Mouse (Mus musculus) right cerebral cortex, adult 18-20 months (tissue): ENCODE measurements around the gene Tspan4.
A peak's percentile ranks its signal among the peaks of the same experiment; 100 is the strongest.

ENCODE experiments used
- DNase-seq: peaks from one replicate; pipeline ENCODE4 v3.0.0; 2022; ENCODE audit warnings: mixed read lengths

Tspan4 gene

GRCm38 (mm10) chr7:141510196-141510595, 35.2 kb downstream of the Tspan4 start:
- no peak for DNase-seq

DNA sequence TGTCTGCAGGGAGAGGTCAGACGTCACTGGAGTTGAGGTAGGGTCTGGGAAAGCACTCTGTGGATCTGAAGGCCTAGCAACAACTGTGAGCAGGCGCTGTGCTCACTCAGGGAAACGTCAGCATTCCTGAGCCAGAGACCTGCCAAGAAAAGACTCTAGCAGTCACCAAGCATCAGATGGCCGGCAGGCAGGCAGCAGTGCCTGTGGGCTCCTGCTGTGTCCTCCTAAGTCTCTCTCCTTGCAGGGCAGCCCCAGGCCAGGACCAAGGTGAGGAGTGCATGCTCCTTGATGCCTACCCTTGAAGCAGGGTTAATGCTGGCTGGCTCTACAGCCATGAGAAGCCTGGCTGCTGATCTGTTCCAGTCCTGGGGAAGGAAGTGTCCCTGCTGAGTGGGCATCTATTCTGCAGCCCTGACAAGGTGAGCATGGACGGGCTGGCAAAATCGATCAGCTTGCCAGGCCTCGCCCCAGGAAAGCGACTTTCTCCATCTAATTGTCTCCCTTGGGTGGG, 35.7 kb downstream of the Tspan4 start:
- DNase-seq, result no peak

DNA sequence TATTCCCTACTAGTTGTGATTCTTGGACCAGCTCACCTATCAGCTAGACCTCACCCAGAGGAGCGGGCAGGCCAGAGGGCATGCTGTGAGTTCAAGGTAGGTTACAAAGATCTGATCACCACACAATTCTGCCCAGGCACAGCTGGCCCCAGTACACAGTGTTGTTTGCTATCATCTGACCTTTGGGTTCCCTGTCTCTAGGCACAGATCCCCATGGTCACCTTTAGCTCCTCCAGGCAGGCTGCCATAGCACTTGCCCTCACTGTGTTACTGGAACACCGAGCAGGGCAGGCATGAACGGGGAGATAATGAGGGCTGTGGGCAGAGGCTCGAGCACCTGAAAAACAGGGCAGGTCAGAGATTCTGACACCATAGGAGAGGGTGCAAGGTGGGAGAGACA, 42.6 kb downstream of the Tspan4 start:
- DNase-seq, result no peak

DNA sequence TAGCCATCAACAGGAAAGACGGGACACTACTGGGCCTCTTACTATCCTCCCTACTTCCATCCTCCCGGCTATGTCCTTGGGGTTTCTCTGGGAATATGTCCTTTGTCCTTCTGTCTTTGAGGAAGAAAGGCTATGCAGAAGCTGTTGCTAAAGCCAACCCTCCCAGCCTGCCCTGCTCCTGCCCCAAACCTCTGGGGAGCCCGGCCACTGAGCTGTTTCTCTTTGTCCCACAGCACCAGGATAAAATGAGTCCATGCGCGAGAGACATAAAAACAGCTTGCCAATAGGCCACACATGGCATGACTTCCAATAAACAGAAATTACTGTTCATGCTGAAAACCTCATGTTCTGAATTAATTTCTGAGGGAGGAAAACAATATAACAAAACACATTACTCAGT, 43.3 kb downstream of the Tspan4 start:
- DNase-seq, result no peak

GRCm38 (mm10) chr7:141518926-141519325, 43.9 kb downstream of the Tspan4 start:
- no peak for DNase-seq

- DNase-seq, result no peak
These were observed 44.8 kb downstream of the Tspan4 start for GRCm38 (mm10) chr7:141519795-141520194.

DNA sequence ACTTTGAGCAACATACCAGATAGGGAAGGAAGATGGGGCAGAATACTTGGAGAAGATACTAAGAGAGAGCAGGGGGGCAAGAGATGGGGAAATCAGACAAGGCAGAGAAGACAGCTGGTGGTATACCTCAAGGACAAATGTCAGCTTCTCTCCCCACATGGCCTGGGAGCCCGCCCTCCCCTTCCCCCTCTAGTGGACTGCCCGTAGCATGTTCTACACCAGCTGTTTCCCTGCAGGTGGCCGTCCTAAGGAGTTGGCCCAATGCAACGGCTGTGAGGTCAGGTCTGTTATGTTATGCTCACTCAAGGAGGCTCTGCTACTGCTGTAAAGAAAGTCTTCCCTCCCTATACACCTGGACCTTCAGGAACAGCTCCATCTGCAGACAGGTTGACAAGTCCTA, 48.0 kb downstream of the Tspan4 start:
- DNase-seq, result no peak

GRCm38 (mm10) chr7:141524271-141524670, 49.2 kb downstream of the Tspan4 start:
- no peak for DNase-seq

GRCm38 (mm10) chr7:141524760-141525579, 49.9 kb downstream of the Tspan4 start:
- peak; percentile 73 for DNase-seq

GRCm38 (mm10) chr7:141525580-141525925, 50.5 kb downstream of the Tspan4 start:
- no peak for DNase-seq

- DNase-seq, result no peak
These were observed 60.5 kb downstream of the Tspan4 start for GRCm38 (mm10) chr7:141535570-141535969.

- DNase-seq, result no peak
These were observed 64.0 kb downstream of the Tspan4 start for GRCm38 (mm10) chr7:141538852-141539555.

- DNase-seq, result peak; percentile 97
These were observed 64.7 kb downstream of the Tspan4 start, which contains the start of gene Chid1 for GRCm38 (mm10) chr7:141539556-141540311. Gene Chid1 (minus strand): TSS chr7:141539857.

DNA sequence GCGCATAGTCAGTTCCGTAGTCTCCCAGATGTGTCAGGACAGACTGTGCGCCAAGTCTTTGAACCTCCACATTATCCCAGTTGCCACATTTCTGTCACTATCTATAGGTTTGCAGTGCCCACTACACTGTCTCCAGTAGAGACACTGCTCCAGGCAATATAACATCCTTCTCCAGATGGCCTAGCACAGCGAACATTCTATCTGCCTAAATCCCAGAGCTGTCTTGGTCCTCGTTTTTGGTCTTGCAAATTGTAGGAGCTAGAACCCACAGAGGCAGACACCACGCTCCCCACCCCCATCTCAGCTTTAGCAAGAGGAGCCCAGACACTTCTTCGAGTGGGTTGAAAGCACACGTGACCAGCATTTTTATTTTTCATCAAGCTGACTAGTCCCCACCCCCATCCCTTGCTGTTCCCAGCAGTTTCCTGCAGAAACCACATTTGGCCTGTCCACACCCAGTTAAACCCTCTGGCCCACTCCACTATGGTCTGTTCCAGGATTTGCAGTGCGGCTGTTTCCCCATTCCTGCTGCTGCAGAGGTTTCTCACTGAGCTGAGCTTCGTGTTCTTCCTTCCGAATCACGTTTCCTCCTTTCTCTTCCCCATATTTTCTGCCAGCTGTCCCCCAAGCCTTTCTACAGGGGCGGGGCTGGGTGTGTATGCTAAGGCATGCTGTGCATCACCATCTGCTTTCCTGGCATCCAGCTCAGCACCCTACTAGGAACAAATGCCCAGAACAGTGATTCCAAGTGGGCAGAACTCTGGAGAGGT, 65.5 kb downstream of the Tspan4 start:
- peak; percentile 88 for DNase-seq

DNA sequence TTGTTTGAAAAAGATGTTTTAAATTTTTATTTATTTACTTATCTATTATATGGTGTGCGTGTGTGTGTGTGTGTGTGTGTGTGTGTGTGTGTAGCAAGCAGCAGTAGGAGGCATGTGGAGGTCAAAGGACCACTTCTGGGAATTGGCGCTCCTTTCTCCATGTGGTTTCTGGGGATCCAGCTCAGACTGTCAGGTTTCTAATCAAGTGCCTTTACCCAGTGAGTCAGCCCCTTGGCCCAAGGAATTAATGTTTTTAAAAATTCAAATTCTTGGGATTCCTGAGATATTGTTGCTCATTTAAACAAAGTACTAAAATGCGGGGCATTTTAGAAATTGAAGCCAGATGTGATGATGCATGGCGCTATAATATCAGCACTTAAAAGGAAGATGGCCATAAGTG, 66.6 kb downstream of the Tspan4 start:
- no peak for DNase-seq

DNA sequence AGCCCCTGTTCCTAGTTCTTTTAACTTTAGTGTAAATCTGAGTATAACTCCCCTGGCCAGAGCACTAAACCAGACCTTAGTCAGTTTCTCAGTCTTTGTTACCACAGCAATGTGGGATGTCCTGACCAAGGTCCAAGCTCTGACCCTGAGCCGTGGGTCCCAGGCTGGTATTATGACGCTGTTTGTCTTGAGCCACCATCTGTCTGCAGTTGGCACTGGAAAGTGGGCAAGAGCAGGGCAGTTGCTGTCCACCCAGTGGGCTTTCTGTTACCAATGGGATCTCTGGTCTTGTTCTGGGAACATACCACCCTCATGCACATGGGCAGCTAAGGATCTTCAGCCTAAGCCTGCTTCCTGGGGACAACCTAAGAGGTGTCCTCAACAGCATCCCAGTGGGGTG, 67.5 kb downstream of the Tspan4 start:
- no peak for DNase-seq
